In the genomic region with DNA sequence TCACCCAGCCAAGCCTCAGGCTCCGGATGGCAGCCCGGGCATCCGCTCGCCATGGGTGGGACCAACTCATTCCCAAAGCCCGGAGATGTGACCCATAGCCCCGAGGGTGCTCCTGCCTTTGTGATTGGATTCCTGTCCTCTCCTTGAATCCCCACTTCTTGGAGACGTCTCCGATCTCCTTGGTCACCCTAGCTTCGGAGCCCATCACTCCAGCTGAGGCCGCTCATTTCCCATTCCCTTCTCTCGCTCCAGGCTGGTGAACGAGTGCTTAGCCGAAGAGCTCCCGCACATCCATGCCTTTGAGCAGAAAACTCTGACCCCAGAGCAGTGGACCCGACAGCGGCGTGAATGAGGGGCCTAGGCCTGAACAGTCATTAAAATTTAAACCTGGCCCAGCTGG, we compare ENCODE assay signal across 8 mouse cellular contexts. TPM values are rescaled to one million over a fixed set of nuclear protein-coding genes. Genes with fewer than 3 reads are reported as not detected.
A peak's percentile ranks its signal among the peaks of the same experiment; 100 is the strongest.
DNase-seq lines count a peak whose midpoint lies in the region; ATAC-seq and TF ChIP-seq lines count a peak whose summit lies in the region.

No protein-coding gene starts in this region.

- peak overlapping the region; percentile 89 for H3K4me3 ChIP-seq in erythroblast, embryonic 14.5 days (replicated peaks)
- H3K4me3 ChIP-seq in thymus, adult 2 months (ENCODE audit: control insufficient read depth, insufficient read depth, low read length) = peak overlapping the region; percentile 93
- peak overlapping the region; percentile 92 for H3K4me3 ChIP-seq in liver, embryonic 12.5 days

- H3K4me1 ChIP-seq in erythroblast, embryonic 14.5 days (ENCODE audit: control insufficient read depth) = peaks cover 55% of the 10 kb centered on the region
- peaks cover 31% of the 10 kb centered on the region for H3K4me1 ChIP-seq in thymus, adult 2 months (replicated peaks; ENCODE audit: control insufficient read depth, insufficient read depth, low read length)
- peaks cover 65% of the 10 kb centered on the region for H3K4me1 ChIP-seq in liver, embryonic 12.5 days

- H3K9me3 ChIP-seq in erythroblast, embryonic 14.5 days (ENCODE audit: control insufficient read depth, low read length) = no peaks in the 10 kb centered on the region
- no peaks in the 10 kb centered on the region for H3K9me3 ChIP-seq in liver, embryonic 12.5 days (replicated peaks)

- WGBS in thymus, adult 2 months = 9% methylated on average over 17 of the region's 17 CpGs
- WGBS in liver, embryonic 12.5 days (ENCODE audit: insufficient replicate concordance) = 5% methylated on average over 17 of the region's 17 CpGs

- no peaks in the 10 kb centered on the region for H3K27me3 ChIP-seq in erythroblast, embryonic 14.5 days (ENCODE audit: control insufficient read depth)
- H3K27me3 ChIP-seq in thymus, adult 2 months (ENCODE audit: control insufficient read depth, insufficient read depth, low read length) = no peaks in the 10 kb centered on the region
- no peaks in the 10 kb centered on the region for H3K27me3 ChIP-seq in liver, embryonic 12.5 days (replicated peaks)

- H3K9ac ChIP-seq in liver, embryonic 12.5 days = peak overlapping the region; percentile 88

- DNase-seq in thymus, adult 2 months = peak; percentile 16
- no peak for DNase-seq in thymus, postnatal 10 days (ENCODE audit: low spot score in 2 of 2)
- DNase-seq in urinary bladder, postnatal 14 days (ENCODE audit: low spot score) = no peak
- no peak for DNase-seq in spleen, postnatal 10 days (ENCODE audit: low spot score in 2 of 2)
- no peak for DNase-seq in thymus, postnatal 14 days

- H3K4me2 ChIP-seq in liver, embryonic 12.5 days = peak overlapping the region; percentile 95

- peak overlapping the region; percentile 10; the same call in 1 of the 2 replicates for H3K27ac ChIP-seq in thymus, adult 2 months (ENCODE audit: control insufficient read depth, insufficient read depth, low read length)
- peak overlapping the region; percentile 91 for H3K27ac ChIP-seq in liver, embryonic 12.5 days

- TF ChIP-seq POLR2A in thymus, adult 2 months (IDR thresholded peaks at IDR 0.05; ENCODE audit: control insufficient read depth, extremely low read depth, insufficient read depth, low read length, poor library complexity) = no peak

- ATAC-seq in erythroblast, adult 5-6 weeks (replicated peaks; ENCODE audit: low FRiP score, poor library complexity, severe bottlenecking) = no peak
- no peak for ATAC-seq in liver, embryonic 12.5 days

- no peak for TF ChIP-seq CTCF in thymus, adult 2 months (IDR thresholded peaks at IDR 0.05; ENCODE audit: borderline replicate concordance, control insufficient read depth, extremely low read depth, insufficient read depth, low read length, poor library complexity)

- H3K36me3 ChIP-seq in erythroblast, embryonic 14.5 days (ENCODE audit: control insufficient read depth) = peaks cover 30% of the 10 kb centered on the region
- peaks cover 26% of the 10 kb centered on the region for H3K36me3 ChIP-seq in thymus, adult 2 months (ENCODE audit: control insufficient read depth, insufficient read depth, low read length)
- peaks cover 41% of the 10 kb centered on the region for H3K36me3 ChIP-seq in liver, embryonic 12.5 days

RNA-seq across cellular contexts. Expression of a gene that starts 0.7 kb away (rescaled TPM):
- 0.21 and 0.33 TPM in 2 replicates for polyA plus RNA-seq in erythroblast, embryonic 14.5 days (2012)
- total RNA-seq in erythroblast, adult 5-6 weeks (2015; ENCODE audit: low replicate concordance) = 0.19 and 1.9 TPM in 2 replicates
- total RNA-seq in erythroblast, adult 5-6 weeks (2017; ENCODE audit: low replicate concordance) = 0.42 and 1.4 TPM in 2 replicates
- 34.6 and 36.7 TPM in 2 replicates for polyA plus RNA-seq in thymus, adult 2 months (2012; rRNA removed)
- polyA plus RNA-seq in liver, embryonic 12.5 days (2016; fragmentation: Nextera tagmentation; extraction: Ambion mirVana) = 4.5 and 5.1 TPM in 2 replicates

RNA-seq across cellular contexts. Expression of a gene that starts 1.1 kb away (rescaled TPM):
- polyA plus RNA-seq in erythroblast, embryonic 14.5 days (2012) = 14.2 and 14.8 TPM in 2 replicates
- total RNA-seq in erythroblast, adult 5-6 weeks (2015; ENCODE audit: low replicate concordance) = 4.8 and 13.4 TPM in 2 replicates
- 11.6 and 27.2 TPM in 2 replicates for total RNA-seq in erythroblast, adult 5-6 weeks (2017; ENCODE audit: low replicate concordance)
- 45.6 and 51.3 TPM in 2 replicates for polyA plus RNA-seq in thymus, adult 2 months (2012; rRNA removed)
- 134 and 153 TPM in 2 replicates for polyA plus RNA-seq in liver, embryonic 12.5 days (2016; fragmentation: Nextera tagmentation; extraction: Ambion mirVana)

RNA-seq across cellular contexts. Expression of a gene that starts 11.3 kb away (rescaled TPM):
- polyA plus RNA-seq in erythroblast, embryonic 14.5 days (2012) = 1.5 and 2.4 TPM in 2 replicates
- total RNA-seq in erythroblast, adult 5-6 weeks (2015; ENCODE audit: low replicate concordance) = 127 and 157 TPM in 2 replicates
- total RNA-seq in erythroblast, adult 5-6 weeks (2017; ENCODE audit: low replicate concordance) = 132 and 182 TPM in 2 replicates
- polyA plus RNA-seq in thymus, adult 2 months (2012; rRNA removed) = 2,939 and 3,162 TPM in 2 replicates
- polyA plus RNA-seq in liver, embryonic 12.5 days (2016; fragmentation: Nextera tagmentation; extraction: Ambion mirVana) = 77.9 and 86.6 TPM in 2 replicates

RNA-seq across cellular contexts. Expression of a gene that starts 20.1 kb away (rescaled TPM):
- not detected in 2 replicates for polyA plus RNA-seq in erythroblast, embryonic 14.5 days (2012)
- total RNA-seq in erythroblast, adult 5-6 weeks (2015; ENCODE audit: low replicate concordance) = not detected in 2 replicates
- 3.6 and 6.0 TPM in 2 replicates for total RNA-seq in erythroblast, adult 5-6 weeks (2017; ENCODE audit: low replicate concordance)
- polyA plus RNA-seq in thymus, adult 2 months (2012; rRNA removed) = 8.6 and 14.8 TPM in 2 replicates
- polyA plus RNA-seq in liver, embryonic 12.5 days (2016; fragmentation: Nextera tagmentation; extraction: Ambion mirVana) = 0.24 and 0.50 TPM in 2 replicates

RNA-seq across cellular contexts. Expression of a gene that starts 47.2 kb away (rescaled TPM):
- polyA plus RNA-seq in erythroblast, embryonic 14.5 days (2012) = 4.0 and 6.3 TPM in 2 replicates
- total RNA-seq in erythroblast, adult 5-6 weeks (2015; ENCODE audit: low replicate concordance) = 33.6 and 37.9 TPM in 2 replicates
- total RNA-seq in erythroblast, adult 5-6 weeks (2017; ENCODE audit: low replicate concordance) = 6.8 and 17.6 TPM in 2 replicates
- polyA plus RNA-seq in thymus, adult 2 months (2012; rRNA removed) = 72.9 and 99.6 TPM in 2 replicates
- polyA plus RNA-seq in liver, embryonic 12.5 days (2016; fragmentation: Nextera tagmentation; extraction: Ambion mirVana) = 36.3 and 42.4 TPM in 2 replicates

Comparison
In these comparisons a context has a peak if more than half of its experiments do, and no peak if none do; other contexts are left out.
1. RNA of a gene that starts 11.3 kb away (polyA plus RNA-seq): 2,939 to 3,162 TPM in thymus, adult 2 months and 77.9 to 86.6 TPM in liver, embryonic 12.5 days; 1.5 to 2.4 TPM in erythroblast, embryonic 14.5 days; every median in the first group is over 10 times any median in the second.
2. Peak in every context shown above with its lines, with median percentiles within 50 percentile points of each other: H3K4me3 ChIP-seq.